Mouse (Mus musculus): ENCODE measurements around the gene Fnbp1l. TPM values are rescaled to one million over a fixed set of nuclear protein-coding genes. Genes with fewer than 3 reads are reported as not detected.

The Fnbp1l gene
- total and polyA plus RNA-seq, 3 experiments: 1.5 to 2.0 (median 2.0) TPM

GRCm38 (mm10) chr3:122539961-122540690, 79.4 kb downstream of the Fnbp1l start:
- Histone ChIP-seq H3K9me3 (replicated peaks; ENCODE audit: low read length) (no peaks in the 10 kb centered on the region), H3K4me1 (ENCODE audit: control insufficient read depth in 1 of 2, insufficient read depth in 2 of 2) (0 out of 4 replicates have a peak, but pooled peaks cover 0 to 3% of the 10 kb centered on the region in 2 experiments), H3K27ac (ENCODE audit: insufficient read depth, low read depth) (no peak overlapping the region), H3K79me2 (replicated peaks; ENCODE audit: control insufficient read depth, extremely low read depth, insufficient read depth, poor library complexity, severe bottlenecking) (no peaks in the 10 kb centered on the region), H3K9ac (ENCODE audit: insufficient read depth, low read depth) (no peak overlapping the region), H3K36me3 (replicated peaks in 1 of 2; ENCODE audit: control insufficient read depth in 1 of 2, insufficient read depth in 1 of 2, low read length in 1 of 2) (peaks cover 0 to 3% of the 10 kb centered on the region in 2 experiments), H3K4me3 (replicated peaks in 1 of 3; ENCODE audit: low read depth in 2 of 3, low read length in 2 of 3, poor library complexity in 1 of 3) (no peak overlapping the region), H3K27me3 (replicated peaks) (no peaks in the 10 kb centered on the region), H3K4me2 (ENCODE audit: insufficient read depth, low read depth, poor library complexity, severe bottlenecking) (no peak overlapping the region)
- in situ Hi-C loops (cut with MboI; ENCODE audit: low pct_ligation_motif_present, low pct_unique_long_range_greater_than_20kb, low sequenced_read_pairs) (no loop called here), dilution Hi-C loops (cut with MboI; ENCODE audit: extremely low pct_ligation_motif_present, extremely low pct_unique_long_range_greater_than_20kb, low sequenced_read_pairs) (no loop called here)
- DNase-seq (ENCODE audit: extremely low read depth): no peak
- no peak for TF ChIP-seq NRF1 (IDR thresholded peaks at IDR 0.05; ENCODE audit: low read depth, low read length)
- TF ChIP-seq CHD1 (IDR thresholded peaks at IDR 0.05; ENCODE audit: low read depth, low read length): no peak
- TF ChIP-seq ZNF384 (IDR thresholded peaks at IDR 0.05; ENCODE audit: low read depth, low read length): no peak
- TF ChIP-seq ZMIZ1 (IDR thresholded peaks at IDR 0.05; ENCODE audit: low read depth, low read length): no peak

GRCm38 (mm10) chr3:122538851-122539250, 80.7 kb downstream of the Fnbp1l start:
- H3K27me3 ChIP-seq (replicated peaks): no peaks in the 10 kb centered on the region
- dilution Hi-C loops (cut with MboI; ENCODE audit: extremely low pct_ligation_motif_present, extremely low pct_unique_long_range_greater_than_20kb, low sequenced_read_pairs): no loop called here
- no peak overlapping the region for H3K27ac ChIP-seq (ENCODE audit: insufficient read depth, low read depth)
- H3K4me1 ChIP-seq (ENCODE audit: control insufficient read depth in 1 of 2, insufficient read depth in 2 of 2): no peaks in the 10 kb centered on the region
- no peak for DNase-seq (ENCODE audit: extremely low read depth)
- TF ChIP-seq ETS1 (conservative IDR thresholded peaks at IDR 0.05; ENCODE audit: low read depth, low read length) (no peak), RAD21 (IDR thresholded peaks at IDR 0.05; ENCODE audit: low read depth, low read length) (no peak), NELFE (IDR thresholded peaks at IDR 0.05; ENCODE audit: low read depth, low read length) (no peak), ZNF384 (IDR thresholded peaks at IDR 0.05; ENCODE audit: low read depth, low read length) (no peak), ZMIZ1 (IDR thresholded peaks at IDR 0.05; ENCODE audit: low read depth, low read length) (no peak), CHD2 (IDR thresholded peaks at IDR 0.05; ENCODE audit: low read length) (no peak), CTCF (conservative IDR thresholded peaks at IDR 0.05 in 1 of 2, IDR thresholded peaks at IDR 0.05 in 1 of 2; ENCODE audit: low read depth in 2 of 2, low read length in 2 of 2) (no peak), PAX5 (IDR thresholded peaks at IDR 0.05; ENCODE audit: low read length) (no peak), E2F4 (IDR thresholded peaks at IDR 0.05; ENCODE audit: insufficient replicate concordance, low read depth, low read length) (no peak)
- in situ Hi-C loops (cut with MboI; ENCODE audit: low pct_ligation_motif_present, low pct_unique_long_range_greater_than_20kb, low sequenced_read_pairs): no loop called here
- no peaks in the 10 kb centered on the region for H3K9me3 ChIP-seq (replicated peaks; ENCODE audit: low read length)
- H3K9ac ChIP-seq (ENCODE audit: insufficient read depth, low read depth): no peak overlapping the region
- H3K36me3 ChIP-seq (replicated peaks in 1 of 2; ENCODE audit: control insufficient read depth in 1 of 2, insufficient read depth in 1 of 2, low read length in 1 of 2): peaks cover 0 to 3% of the 10 kb centered on the region in 2 experiments
- H3K4me3 ChIP-seq (replicated peaks in 1 of 3; ENCODE audit: low read depth in 2 of 3, low read length in 2 of 3, poor library complexity in 1 of 3): no peak overlapping the region
- no peak overlapping the region for H3K4me2 ChIP-seq (ENCODE audit: insufficient read depth, low read depth, poor library complexity, severe bottlenecking)
- no peaks in the 10 kb centered on the region for H3K79me2 ChIP-seq (replicated peaks; ENCODE audit: control insufficient read depth, extremely low read depth, insufficient read depth, poor library complexity, severe bottlenecking)

All from CH12.LX (cell line).